Comparison of ENCODE assay signal across 8 mouse cellular contexts in the genomic region with DNA sequence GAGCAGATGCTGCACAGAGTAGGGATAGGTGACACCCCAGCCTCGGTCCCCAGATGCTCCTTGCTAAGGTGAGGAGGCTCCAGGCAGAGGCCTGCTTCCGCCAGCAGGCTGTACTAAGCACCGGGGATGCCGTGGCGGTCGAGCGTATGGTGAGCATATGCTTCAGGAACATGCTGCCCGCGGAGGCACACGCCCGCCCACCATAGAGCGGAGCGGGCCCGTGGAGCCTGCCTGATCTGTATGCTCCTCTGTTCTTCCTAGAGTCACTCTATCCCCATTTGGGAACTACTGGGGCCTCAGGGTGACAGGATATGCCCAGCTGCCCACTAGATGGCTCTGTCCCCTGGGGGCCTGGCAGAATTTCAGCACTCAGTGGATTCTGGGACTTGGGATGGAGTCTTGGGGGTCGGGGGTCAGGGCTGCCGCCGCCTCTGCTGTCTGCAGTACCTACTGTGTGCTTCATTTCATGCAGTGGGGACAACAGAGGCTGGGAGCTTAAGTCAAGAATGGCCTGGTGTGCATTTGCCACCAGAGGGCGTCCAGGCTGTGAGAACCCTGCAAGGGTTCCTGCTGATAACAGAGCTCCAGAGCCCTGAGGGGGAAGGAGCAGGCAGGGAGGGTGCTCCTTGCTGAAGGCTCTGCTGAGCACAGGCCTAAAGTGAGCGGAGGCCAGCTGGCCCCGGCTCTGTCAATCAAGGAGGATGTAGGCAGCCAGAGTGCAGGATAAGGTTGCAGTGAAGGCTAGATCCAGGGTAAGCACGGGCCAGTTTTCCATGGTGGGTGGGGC.
A peak's percentile ranks its signal among the peaks of the same experiment; 100 is the strongest.
DNase-seq lines count a peak whose midpoint lies in the region; ATAC-seq and TF ChIP-seq lines count a peak whose summit lies in the region.

No protein-coding gene starts in this region.

- H3K27ac ChIP-seq in cerebellum, adult 2 months (ENCODE audit: insufficient read depth, low read length), result no peak overlapping the region
- H3K27ac ChIP-seq in forebrain, postnatal 0 days (ENCODE audit: low read depth, low read length), result no peak overlapping the region; the same call in 1 of the 2 replicates
- no peak overlapping the region for H3K27ac ChIP-seq in limb, embryonic 14.5 days (replicated peaks; ENCODE audit: low read depth, low read length)
- H3K27ac ChIP-seq in midbrain, postnatal 0 days (ENCODE audit: low read depth, low read length), result no peak overlapping the region

- H3K4me3 ChIP-seq in cerebellum, adult 2 months (replicated peaks; ENCODE audit: insufficient read depth, low read depth, low read length), result no peak overlapping the region
- H3K4me3 ChIP-seq in forebrain, postnatal 0 days (ENCODE audit: low read depth, low read length), result no peak overlapping the region
- no peak overlapping the region for H3K4me3 ChIP-seq in limb, embryonic 14.5 days (replicated peaks; ENCODE audit: low read length)
- H3K4me3 ChIP-seq in midbrain, postnatal 0 days (ENCODE audit: low read depth, low read length), result no peak overlapping the region

- TF ChIP-seq POLR2A in cerebellum, adult 2 months (IDR thresholded peaks at IDR 0.05; ENCODE audit: borderline replicate concordance, insufficient read depth, low read length), result no peak
- no peak for TF ChIP-seq POLR2A in limb, embryonic 14.5 days (IDR thresholded peaks at IDR 0.05; ENCODE audit: borderline replicate concordance, extremely low read depth, insufficient read depth, insufficient read length)

- no peaks in the 10 kb centered on the region for H3K36me3 ChIP-seq in forebrain, postnatal 0 days (ENCODE audit: insufficient read depth)
- no peaks in the 10 kb centered on the region; the same call in 1 of the 2 replicates for H3K36me3 ChIP-seq in limb, embryonic 14.5 days (ENCODE audit: control insufficient read depth, insufficient read depth, low read length)
- no peaks in the 10 kb centered on the region for H3K36me3 ChIP-seq in midbrain, postnatal 0 days (ENCODE audit: insufficient read depth, low read length)

- ATAC-seq in forebrain, postnatal 0 days, result peak; percentile 44
- ATAC-seq in limb, embryonic 14.5 days (ENCODE audit: low FRiP score, low read depth), result no peak
- ATAC-seq in midbrain, postnatal 0 days (ENCODE audit: low FRiP score), result 0 out of 2 replicates have a peak, but pooled peaks have one; percentile 17

- no peak overlapping the region for H3K4me2 ChIP-seq in forebrain, postnatal 0 days (ENCODE audit: low read depth)
- H3K4me2 ChIP-seq in limb, embryonic 14.5 days (replicated peaks; ENCODE audit: low read depth, low read length, severe bottlenecking), result no peak overlapping the region
- no peak overlapping the region for H3K4me2 ChIP-seq in midbrain, postnatal 0 days (ENCODE audit: low read depth, low read length, poor library complexity, severe bottlenecking)

- no peak overlapping the region for H3K9ac ChIP-seq in forebrain, postnatal 0 days
- H3K9ac ChIP-seq in limb, embryonic 14.5 days (ENCODE audit: low read depth, low read length, severe bottlenecking), result no peak overlapping the region
- H3K9ac ChIP-seq in midbrain, postnatal 0 days (replicated peaks; ENCODE audit: low read length, poor library complexity, severe bottlenecking), result no peak overlapping the region

- H3K9me3 ChIP-seq in forebrain, postnatal 0 days (ENCODE audit: low read length), result no peaks in the 10 kb centered on the region
- no peaks in the 10 kb centered on the region for H3K9me3 ChIP-seq in limb, embryonic 14.5 days (ENCODE audit: control insufficient read depth, low read length)
- H3K9me3 ChIP-seq in midbrain, postnatal 0 days (ENCODE audit: low read length), result no peaks in the 10 kb centered on the region

- peak; percentile 76 for TF ChIP-seq CTCF in cerebellum, adult 2 months (IDR thresholded peaks at IDR 0.05; ENCODE audit: borderline replicate concordance, insufficient read depth, low read depth, low read length)
- peak; percentile 90 for TF ChIP-seq CTCF in forebrain, postnatal 0 days (IDR thresholded peaks at IDR 0.05; ENCODE audit: low read depth)
- peak; percentile 84 for TF ChIP-seq CTCF in midbrain, postnatal 0 days (IDR thresholded peaks at IDR 0.05)

- H3K4me1 ChIP-seq in cerebellum, adult 2 months (ENCODE audit: control insufficient read depth, insufficient read depth, low read length), result peaks cover 46% of the 10 kb centered on the region
- peaks cover 50% of the 10 kb centered on the region for H3K4me1 ChIP-seq in forebrain, postnatal 0 days (ENCODE audit: insufficient read depth)
- H3K4me1 ChIP-seq in limb, embryonic 14.5 days (ENCODE audit: control insufficient read depth, insufficient read depth, low read length), result peaks cover 88% of the 10 kb centered on the region
- peaks cover 48% of the 10 kb centered on the region for H3K4me1 ChIP-seq in midbrain, postnatal 0 days (ENCODE audit: insufficient read depth, low read length)

- DNase-seq in ovary, postnatal 36 days (ENCODE audit: low spot score), result peak; percentile 64
- DNase-seq in ovary, postnatal 10 days (ENCODE audit: low spot score), result no peak
- peak; percentile 66 to 73 for DNase-seq in cerebellum, adult 2 months
- DNase-seq in forebrain, postnatal 0 days, result peak; percentile 84
- DNase-seq in induced T-regulatory cell, adult 2 months (ENCODE audit: low read depth), result peak; percentile 52
- peak; percentile 56 for DNase-seq in limb, embryonic 14.5 days (ENCODE audit: low spot score)
- peak; percentile 75 for DNase-seq in midbrain, postnatal 0 days (ENCODE audit: low spot score)
- DNase-seq in thymus, postnatal 36 days, result peak; percentile 69 to 71

- 34% methylated on average over 21 of the region's 21 CpGs for WGBS in cerebellum, adult 2 months
- 41% methylated on average over 21 of the region's 21 CpGs for WGBS in forebrain, postnatal 0 days
- WGBS in limb, embryonic 14.5 days, result 30% methylated on average over 20 of the region's 21 CpGs
- 45% methylated on average over 21 of the region's 21 CpGs for WGBS in midbrain, postnatal 0 days

- H3K27me3 ChIP-seq in cerebellum, adult 2 months (ENCODE audit: control insufficient read depth, insufficient read depth, low read length), result no peaks in the 10 kb centered on the region
- H3K27me3 ChIP-seq in forebrain, postnatal 0 days (ENCODE audit: insufficient read depth, low read length), result no peaks in the 10 kb centered on the region
- no peaks in the 10 kb centered on the region for H3K27me3 ChIP-seq in limb, embryonic 14.5 days (ENCODE audit: control insufficient read depth, insufficient read depth, low read length)
- no peaks in the 10 kb centered on the region for H3K27me3 ChIP-seq in midbrain, postnatal 0 days (ENCODE audit: insufficient read depth, low read length)
